Mouse (Mus musculus) brain, embryonic 14.5 days (tissue): ENCODE measurements around the gene Tm9sf1.

ENCODE experiments used
- CTCF ChIP-seq: fragments of 200-500 bp; IDR thresholded peaks from 2 replicates; pipeline ENCODE4 v1.5.1; 2012; ENCODE audit warnings: inconsistent platforms, mild to moderate bottlenecking, moderate library complexity, borderline replicate concordance; ENCODE audit not compliant: insufficient read depth, insufficient read length; ENCODE audit errors: extremely low read depth
- POLR2A ChIP-seq: fragments of 200-500 bp; IDR thresholded peaks from 2 replicates; pipeline ENCODE4 v1.6.1; 2012; ENCODE audit warnings: mild to moderate bottlenecking, inconsistent platforms, borderline replicate concordance; ENCODE audit not compliant: poor library complexity, insufficient read depth, insufficient read length, severe bottlenecking; ENCODE audit errors: extremely low read depth

DNA sequence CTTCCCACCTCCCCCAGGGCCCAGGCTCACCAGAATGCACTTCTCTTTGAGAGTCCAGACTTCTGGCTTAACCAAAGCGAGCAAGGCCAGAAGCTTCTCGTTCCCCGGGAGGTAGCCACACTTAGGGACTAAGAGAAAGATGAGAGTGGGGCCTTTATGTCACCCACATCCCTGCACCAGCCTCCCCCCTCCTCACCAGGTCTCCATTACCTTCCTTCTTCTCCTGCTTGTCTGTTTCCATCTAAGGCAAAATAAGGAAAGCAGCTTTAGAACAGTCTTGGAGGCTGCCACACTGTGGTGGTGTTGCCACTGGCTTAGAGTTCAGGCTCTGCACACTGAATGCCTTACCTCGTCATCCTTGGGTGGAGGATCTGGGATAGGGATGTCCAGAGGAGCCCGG, 54.3 kb downstream of the Tm9sf1 start:
- no peak for TF ChIP-seq CTCF
- no peak for TF ChIP-seq POLR2A
